Mouse (Mus musculus) G1E (cell line): ENCODE results near the gene Nt5dc1.

ENCODE experiments used
- CTCF ChIP-seq: IDR thresholded peaks from 2 replicates; pipeline ENCODE4 v1.5.1; 2012; ENCODE audit warnings: low read depth, low read length, inconsistent platforms, mixed read lengths
- GATA1 ChIP-seq: IDR thresholded peaks from 2 replicates; pipeline ENCODE4 v1.6.1; 2012; ENCODE audit warnings: borderline replicate concordance, low read length, inconsistent platforms, mixed read lengths
- GATA2 ChIP-seq: IDR thresholded peaks from 2 replicates; pipeline ENCODE4 v1.6.1; 2012; ENCODE audit warnings: low read depth, low read length, inconsistent platforms, borderline replicate concordance
- POLR2AphosphoS5 ChIP-seq: IDR thresholded peaks from 2 replicates; pipeline ENCODE4 v1.6.1; 2012; ENCODE audit warnings: low read depth, low read length, inconsistent platforms; ENCODE audit not compliant: insufficient replicate concordance
- TAL1 ChIP-seq: conservative IDR thresholded peaks from 2 replicates; pipeline ENCODE4 v1.6.1; 2012; ENCODE audit warnings: low read depth, low read length, inconsistent platforms, mixed read lengths

GRCm38 (mm10) chr10:34297980-34298753 lies 120.2 kb downstream of the Nt5dc1 start:
- no peak for TF ChIP-seq CTCF
- no peak for TF ChIP-seq GATA1
- TF ChIP-seq TAL1 = no peak
- TF ChIP-seq GATA2 = no peak
- TF ChIP-seq POLR2AphosphoS5 = no peak
